Mouse (Mus musculus) limb, embryonic 11.5 days (tissue): ENCODE results near the gene Ttn. TPM values are rescaled to one million over a fixed set of nuclear protein-coding genes. Genes with fewer than 3 reads are reported as not detected.

Source experiments
- ATAC-seq: fragments of 200-750 bp; cut with Nextera tagmentation; 2 replicates; pipeline ENCODE4 v1.8.0; 2017; ENCODE audit warnings: low read depth; ENCODE audit not compliant: insufficient number of reproducible peaks, low FRiP score, low TSS enrichment
- DNase-seq: peaks from one replicate; pipeline ENCODE4 v3.0.0-alpha.2; 2015; ENCODE audit warnings: low spot score
- H3K27ac ChIP-seq: fragments of 300-500 bp; sonication (generic); replicated peaks from 2 replicates; pipeline ENCODE4 v1.5.1; 2014; ENCODE audit warnings: low read depth, mild to moderate bottlenecking, low read length
- H3K27me3 ChIP-seq: fragments of 300-500 bp; sonication (generic); 2 replicates; pipeline ENCODE4 v1.6.1; 2014; ENCODE audit warnings: mild to moderate bottlenecking, low read length, mixed read lengths; ENCODE audit not compliant: control insufficient read depth, insufficient read depth
- H3K36me3 ChIP-seq: fragments of 300-500 bp; sonication (generic); 2 replicates; pipeline ENCODE4 v1.6.1; 2014; ENCODE audit warnings: mild to moderate bottlenecking, low read length, moderate library complexity, mixed read lengths; ENCODE audit not compliant: control insufficient read depth, insufficient read depth
- H3K4me1 ChIP-seq: fragments of 300-500 bp; sonication (generic); 2 replicates; pipeline ENCODE4 v1.6.1; 2014; ENCODE audit warnings: low read length, mixed read lengths; ENCODE audit not compliant: control insufficient read depth, insufficient read depth
- H3K4me2 ChIP-seq: fragments of 300-500 bp; sonication (generic); 2 replicates; pipeline ENCODE4 v1.6.1; 2014; ENCODE audit warnings: low read depth, mild to moderate bottlenecking, moderate library complexity; ENCODE audit not compliant: severe bottlenecking
- H3K4me3 ChIP-seq: fragments of 300-500 bp; sonication (generic); 2 replicates; pipeline ENCODE4 v1.5.1; 2014; ENCODE audit warnings: low read depth, low read length
- H3K9ac ChIP-seq: fragments of 300-500 bp; sonication (generic); 2 replicates; pipeline ENCODE4 v1.6.1; 2014; ENCODE audit warnings: mild to moderate bottlenecking, low read length
- H3K9me3 ChIP-seq: fragments of 300-500 bp; sonication (generic); 2 replicates; pipeline ENCODE4 v1.6.1; 2016; ENCODE audit warnings: low read length; ENCODE audit not compliant: control insufficient read depth
- WGBS: fragments of 180-500 bp; shearing (Covaris S2); extraction: QIAGEN DNeasy Blood & Tissue Kit; methylation state at CpG from one replicate; pipeline ENCODE4 v1.1.7; 2014; 5-methylcytosine and 5-hydroxymethylcytosine counted together
- polyA plus RNA-seq: library from polyadenylated mRNA; unstranded; fragments of >200 nt; fragmentation: Nextera tagmentation; extraction: Ambion mirVana; gene quantifications from 2 replicates; pipeline ENCODE4 v1.2.1, GENCODE M21; 2014

Ttn gene
- polyA plus RNA-seq, 1 experiment from 2014 or later, result 7.1 TPM

- 89% methylated on average over 2 of the region's 2 CpGs for WGBS
- Histone ChIP-seq H3K27ac (no peak overlapping the region), H3K4me1 (no peaks in the 10 kb centered on the region), H3K27me3 (no peaks in the 10 kb centered on the region), H3K4me3 (no peak overlapping the region), H3K9me3 (no peaks in the 10 kb centered on the region), H3K36me3 (no peaks in the 10 kb centered on the region), H3K4me2 (no peak overlapping the region), H3K9ac (no peak overlapping the region)
- DNase-seq (no peak), ATAC-seq (no peak)
Measured at GRCm38 (mm10) chr2:76865497-76865896, 116.8 kb downstream of the Ttn start.

- H3K36me3 ChIP-seq, result no peaks in the 10 kb centered on the region
- no peaks in the 10 kb centered on the region for H3K4me1 ChIP-seq
- DNase-seq (no peak), ATAC-seq (no peak)
- H3K4me3 ChIP-seq, result no peak overlapping the region
- no peaks in the 10 kb centered on the region for H3K27me3 ChIP-seq
- no peaks in the 10 kb centered on the region for H3K9me3 ChIP-seq
- no peak overlapping the region for H3K9ac ChIP-seq
- no peak overlapping the region for H3K4me2 ChIP-seq
- H3K27ac ChIP-seq, result no peak overlapping the region
Measured at GRCm38 (mm10) chr2:76861327-76861726, 121.0 kb downstream of the Ttn start.

- ATAC-seq (no peak), DNase-seq (no peak)
- H3K4me1 ChIP-seq, result no peaks in the 10 kb centered on the region
- H3K4me2 ChIP-seq, result no peak overlapping the region
- no peaks in the 10 kb centered on the region for H3K9me3 ChIP-seq
- no peak overlapping the region for H3K4me3 ChIP-seq
- no peak overlapping the region for H3K9ac ChIP-seq
- no peaks in the 10 kb centered on the region for H3K27me3 ChIP-seq
- H3K27ac ChIP-seq, result no peak overlapping the region
- no peaks in the 10 kb centered on the region for H3K36me3 ChIP-seq
- WGBS, result 90% methylated on average over 4 of the region's 4 CpGs
Measured at GRCm38 (mm10) chr2:76850066-76850465, 132.3 kb downstream of the Ttn start.

DNA sequence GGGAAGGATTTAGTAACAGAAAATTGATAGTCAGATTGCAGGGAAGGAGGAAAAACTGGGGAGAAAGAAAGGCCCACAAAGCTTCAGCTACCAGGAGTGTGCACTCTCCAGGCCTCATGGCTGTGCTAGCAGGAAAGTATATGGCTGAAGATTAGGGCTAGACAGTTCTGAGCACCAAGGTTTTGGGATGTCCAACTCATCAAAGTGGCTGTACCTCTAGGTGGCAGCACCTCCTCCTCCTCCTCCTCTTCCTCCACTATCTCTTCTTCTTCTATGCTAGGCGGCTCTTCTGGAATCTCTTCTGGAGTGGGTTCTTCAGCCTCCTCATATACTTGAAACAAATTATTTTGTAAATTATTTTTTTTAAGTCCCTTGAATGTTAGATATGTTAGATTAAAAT is 139.2 kb downstream of the Ttn start:
- Histone ChIP-seq H3K4me2 (no peak overlapping the region), H3K9me3 (no peaks in the 10 kb centered on the region), H3K27ac (no peak overlapping the region), H3K36me3 (no peaks in the 10 kb centered on the region), H3K9ac (no peak overlapping the region), H3K27me3 (no peaks in the 10 kb centered on the region), H3K4me3 (no peak overlapping the region), H3K4me1 (no peaks in the 10 kb centered on the region)
- DNase-seq, result no peak
- WGBS, result 75% methylated on average over 1 of the region's 1 CpGs
- ATAC-seq, result no peak

DNA sequence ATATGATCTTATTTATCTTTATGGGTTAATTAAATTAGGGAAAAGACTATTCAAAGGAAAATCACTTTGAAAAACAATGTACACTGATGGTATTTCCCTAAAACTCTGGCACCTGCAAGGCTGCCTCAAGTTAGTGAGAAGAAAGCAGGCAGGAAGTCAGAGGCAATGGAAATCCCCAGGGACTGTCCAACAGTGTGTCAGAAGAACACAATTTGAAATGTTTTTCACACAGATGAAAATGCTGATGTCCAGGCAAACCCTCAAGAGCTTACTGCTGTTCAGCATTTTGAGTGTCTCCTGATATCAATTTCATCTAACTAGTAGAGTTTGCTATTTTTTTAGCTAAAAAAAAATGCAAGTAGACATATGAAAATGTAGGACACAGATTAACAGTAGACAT is 161.9 kb downstream of the Ttn start:
- Histone ChIP-seq H3K27me3 (no peaks in the 10 kb centered on the region), H3K36me3 (no peaks in the 10 kb centered on the region), H3K4me2 (no peak overlapping the region), H3K9me3 (no peaks in the 10 kb centered on the region), H3K4me3 (no peak overlapping the region), H3K9ac (no peak overlapping the region), H3K4me1 (no peaks in the 10 kb centered on the region), H3K27ac (no peak overlapping the region)
- no peak for ATAC-seq
- no peak for DNase-seq

- Histone ChIP-seq H3K4me3 (no peak overlapping the region), H3K9ac (no peak overlapping the region), H3K4me2 (no peak overlapping the region), H3K27ac (no peak overlapping the region), H3K36me3 (no peaks in the 10 kb centered on the region), H3K27me3 (no peaks in the 10 kb centered on the region), H3K4me1 (no peaks in the 10 kb centered on the region), H3K9me3 (no peaks in the 10 kb centered on the region)
- ATAC-seq (no peak), DNase-seq (no peak)
- WGBS, result 62% methylated on average over 2 of the region's 2 CpGs
Measured at GRCm38 (mm10) chr2:76817796-76818195, 164.6 kb downstream of the Ttn start.

- H3K9me3 ChIP-seq, result no peaks in the 10 kb centered on the region
Measured at GRCm38 (mm10) chr2:76814048-76814817, 168.1 kb downstream of the Ttn start.

GRCm38 (mm10) chr2:76811160-76811559 is 171.2 kb downstream of the Ttn start:
- H3K27me3 ChIP-seq, result no peaks in the 10 kb centered on the region
- no peak overlapping the region for H3K4me2 ChIP-seq
- no peak overlapping the region for H3K27ac ChIP-seq
- no peak for ATAC-seq
- no peaks in the 10 kb centered on the region for H3K36me3 ChIP-seq
- no peak overlapping the region for H3K9ac ChIP-seq
- H3K9me3 ChIP-seq, result no peaks in the 10 kb centered on the region
- DNase-seq, result no peak
- H3K4me1 ChIP-seq, result no peaks in the 10 kb centered on the region
- H3K4me3 ChIP-seq, result no peak overlapping the region
- WGBS, result 96% methylated on average over 17 of the region's 17 CpGs

More at GRCm38 (mm10) chr2:76814048-76814817, 168.1 kb downstream of the Ttn start:
- Histone ChIP-seq H3K9ac (no peak overlapping the region), H3K4me2 (no peak overlapping the region), H3K4me1 (no peaks in the 10 kb centered on the region), H3K27me3 (no peaks in the 10 kb centered on the region), H3K4me3 (no peak overlapping the region), H3K36me3 (no peaks in the 10 kb centered on the region), H3K27ac (no peak overlapping the region)
- 90% methylated on average over 20 of the region's 20 CpGs for WGBS
- DNase-seq (no peak), ATAC-seq (no peak)

- H3K4me1 ChIP-seq, result no peaks in the 10 kb centered on the region
Measured at GRCm38 (mm10) chr2:76808334-76808733, 174.0 kb downstream of the Ttn start.

More at GRCm38 (mm10) chr2:76808334-76808733, 174.0 kb downstream of the Ttn start:
- H3K4me3 ChIP-seq, result no peak overlapping the region
- no peaks in the 10 kb centered on the region for H3K27me3 ChIP-seq
- no peaks in the 10 kb centered on the region for H3K36me3 ChIP-seq
- ATAC-seq (no peak), DNase-seq (no peak)
- H3K9me3 ChIP-seq, result no peaks in the 10 kb centered on the region
- 92% methylated on average over 10 of the region's 10 CpGs for WGBS
- no peak overlapping the region for H3K9ac ChIP-seq
- no peak overlapping the region for H3K27ac ChIP-seq
- no peak overlapping the region for H3K4me2 ChIP-seq
